8 mouse cellular contexts compared by ENCODE assay signal in the genomic region with DNA sequence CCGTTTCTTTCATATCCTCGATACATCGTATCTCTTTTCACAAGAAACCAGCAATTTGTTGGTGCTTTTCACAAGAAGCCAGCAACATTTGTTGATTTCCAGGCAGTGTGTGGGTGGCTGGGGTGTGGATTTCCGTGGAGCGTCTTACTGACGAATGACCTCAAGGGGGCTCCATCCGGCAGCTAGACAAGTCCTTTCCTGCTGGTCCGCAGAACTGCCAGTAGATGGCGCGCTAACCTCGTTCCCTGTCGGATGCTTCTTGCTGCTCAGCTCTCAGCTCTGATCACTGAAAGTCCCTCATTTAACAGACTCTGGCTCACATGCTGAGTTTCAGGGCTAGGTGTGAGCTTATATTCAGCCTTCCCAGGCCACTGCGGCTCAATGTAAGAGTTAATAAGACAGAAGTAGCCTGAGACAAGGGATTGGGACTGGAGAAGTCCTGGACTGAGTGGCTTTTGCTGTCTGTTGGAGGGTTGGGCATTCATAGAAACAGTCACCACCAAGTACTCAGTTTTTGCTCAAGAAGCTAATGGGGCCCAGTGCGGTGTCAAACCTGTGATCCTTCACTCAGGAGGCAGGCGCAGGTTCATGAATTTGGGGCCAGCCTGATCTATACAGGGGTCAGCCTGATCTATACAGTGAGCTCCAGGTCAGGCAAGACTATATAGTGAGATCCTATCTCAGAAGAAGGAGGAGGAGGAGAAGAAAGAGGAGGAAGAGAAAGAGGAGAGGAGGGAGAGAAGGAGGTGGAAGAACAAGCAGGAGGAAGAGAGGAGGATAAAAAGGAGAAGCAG. TPM values are rescaled to one million over a fixed set of nuclear protein-coding genes. Genes with fewer than 3 reads are reported as not detected.
DNase-seq lines count a peak whose midpoint lies in the region; ATAC-seq lines count a peak whose summit lies in the region.

No protein-coding gene starts in this region.

- H3K9me3 ChIP-seq in limb, embryonic 13.5 days: no peaks in the 10 kb centered on the region

- H3K9ac ChIP-seq in limb, embryonic 13.5 days: no peak overlapping the region

- H3K4me3 ChIP-seq in limb, embryonic 13.5 days: peak overlapping the region; percentile 10; the same call in 1 of the 2 replicates

- no peaks in the 10 kb centered on the region for H3K36me3 ChIP-seq in limb, embryonic 13.5 days

- peaks cover 11% of the 10 kb centered on the region for H3K4me1 ChIP-seq in limb, embryonic 13.5 days

- WGBS in limb, embryonic 13.5 days: 11% methylated on average over 15 of the region's 15 CpGs

- peak overlapping the region; percentile 56 for H3K4me2 ChIP-seq in limb, embryonic 13.5 days (replicated peaks)

- H3K27me3 ChIP-seq in limb, embryonic 13.5 days: peaks cover 10% of the 10 kb centered on the region

- ATAC-seq in limb, embryonic 13.5 days (ENCODE audit: low FRiP score, low read depth): peak; percentile 73
- ATAC-seq in monocyte, adult 5-6 weeks (replicated peaks; ENCODE audit: insufficient number of reproducible peaks, low FRiP score, low TSS enrichment, poor library complexity, severe bottlenecking): peak; percentile 95

- DNase-seq in 3134 (ENCODE audit: extremely low read depth, insufficient read length, low spot score): peak; percentile 63
- DNase-seq in adrenal gland, adult 8-10 months: peak; percentile 69
- DNase-seq in embryo, embryonic 9.5 days (ENCODE audit: extremely low spot score): peak; percentile 90
- DNase-seq in gonadal fat pad, adult 2 months (ENCODE audit: low read depth): peak; percentile 40
- peak; percentile 88 for DNase-seq in kidney, adult 9 months
- peak; percentile 77 to 93 for DNase-seq in spleen, postnatal 4 days (ENCODE audit: low spot score in 2 of 2)

- H3K27ac ChIP-seq in limb, embryonic 13.5 days: peak overlapping the region; percentile 77

RNA-seq across cellular contexts. Expression of a gene that starts 19.0 kb away (rescaled TPM):
- 1 to 10 TPM; 1.9 to 5.3 (median 4.4) TPM for total RNA-seq in adrenal gland, adult 8-10 months (2022)
- 3.8 and 4.6 TPM in 2 replicates for polyA plus RNA-seq in gonadal fat pad, adult 2 months (2012; rRNA removed)
- 1.5 and 1.7 TPM in 2 replicates for polyA plus RNA-seq in limb, embryonic 13.5 days (2015; fragmentation: Nextera tagmentation; extraction: Ambion mirVana)
- total RNA-seq in monocyte, adult 5-6 weeks (2017): 26.6 to 48.8 TPM (median 47.3 TPM) in 3 replicates

RNA-seq across cellular contexts. Expression of a gene that starts 54.3 kb away (rescaled TPM):
- not detected for total RNA-seq in adrenal gland, adult 8-10 months (2022)
- not detected in 2 replicates for polyA plus RNA-seq in gonadal fat pad, adult 2 months (2012; rRNA removed)
- polyA plus RNA-seq in limb, embryonic 13.5 days (2015; fragmentation: Nextera tagmentation; extraction: Ambion mirVana): not detected in 2 replicates
- not detected in 3 replicates for total RNA-seq in monocyte, adult 5-6 weeks (2017)

Comparison
In these comparisons a context has a peak if more than half of its experiments do, and no peak if none do; other contexts are left out.
1. Peak in every context shown above with its lines: DNase-seq, ATAC-seq, H3K4me3 ChIP-seq and H3K27ac ChIP-seq.
2. DNase-seq: peak in every context shown above with its lines; median percentile 90 in embryo, embryonic 9.5 days; 88 in kidney, adult 9 months; 85 in spleen, postnatal 4 days; 69 in adrenal gland, adult 8-10 months; 63 in 3134; 40 in gonadal fat pad, adult 2 months.